Comparison of ENCODE assay signal across 26 mouse cellular contexts in the genomic region with DNA sequence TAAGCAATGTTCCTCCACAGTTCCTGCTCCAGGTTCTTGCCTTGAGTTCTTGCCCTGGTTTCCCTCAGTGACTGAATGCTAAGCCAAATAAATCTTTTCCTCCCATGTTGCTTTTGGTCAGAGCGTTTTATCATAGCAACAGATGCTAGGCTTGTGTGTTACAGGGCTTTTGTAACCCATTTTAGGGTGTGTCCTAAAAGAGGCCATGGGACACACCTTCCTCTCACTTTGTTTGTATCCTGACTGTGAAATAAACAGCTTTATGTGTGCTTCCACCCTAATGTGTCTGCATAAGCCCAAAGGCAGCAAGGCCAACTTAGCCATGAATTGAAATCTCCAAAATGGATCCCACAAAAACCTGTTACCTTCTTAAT. TPM values are rescaled to one million over a fixed set of nuclear protein-coding genes. Genes with fewer than 3 reads are reported as not detected.
DNase-seq lines count a peak whose midpoint lies in the region; ATAC-seq and TF ChIP-seq lines count a peak whose summit lies in the region.
"Had no signal": no experiment of that assay in that cellular context is flagged by ENCODE, and none has a peak within 500 bp of the region (broad histone marks: within the 10 kb centered on the region; RNA-seq: fewer than 3 reads in every experiment).

No protein-coding gene starts in this region.

- peaks cover 38% of the 10 kb centered on the region for H3K4me1 ChIP-seq in liver, embryonic 12.5 days
- H3K4me1 ChIP-seq in liver, embryonic 11.5 days (replicated peaks; ENCODE audit: control insufficient read depth, insufficient read depth, low read length): peaks cover 2% of the 10 kb centered on the region; the same call in 1 of the 2 replicates
- peaks cover 3% of the 10 kb centered on the region; the same call in 1 of the 2 replicates for H3K4me1 ChIP-seq in lung, postnatal 0 days (ENCODE audit: insufficient read depth, low read depth, low read length)
- peaks cover 41% of the 10 kb centered on the region for H3K4me1 ChIP-seq in liver, embryonic 15.5 days (replicated peaks)
- H3K4me1 ChIP-seq: stomach, embryonic 15.5 days had no signal

- no peak for TF ChIP-seq EP300 in lung, postnatal 0 days (IDR thresholded peaks at IDR 0.05)

- 61% methylated on average over 1 of the region's 1 CpGs for WGBS in liver, embryonic 12.5 days (ENCODE audit: insufficient replicate concordance)
- WGBS in liver, embryonic 11.5 days: 67% methylated on average over 1 of the region's 1 CpGs
- WGBS in lung, postnatal 0 days: 85% methylated on average over 1 of the region's 1 CpGs
- WGBS in liver, embryonic 15.5 days (ENCODE audit: insufficient replicate concordance): 50% methylated on average over 1 of the region's 1 CpGs

- DNase-seq in liver, embryonic 11.5 days (ENCODE audit: low spot score): no peak
- no peak for DNase-seq in lung, postnatal 0 days (ENCODE audit: low spot score)
- no peak for DNase-seq in lung, postnatal 4 days
- no peak for DNase-seq in kidney, adult 8-10 months
- DNase-seq in layer of hippocampus, postnatal 14 days (ENCODE audit: low spot score in 2 of 2): no peak
- DNase-seq: adrenal gland, postnatal 14 days; cerebellum, adult 11 months; cerebellum, adult 9-10 months; gastrocnemius, postnatal 25 days; heart, adult 11 months; kidney, adult 9 months; kidney, postnatal 10 days; layer of hippocampus, postnatal 36 days; left cerebral cortex, postnatal 4 days; right cerebral cortex, postnatal 25 days had no signal

- H3K9me3 ChIP-seq in liver, embryonic 12.5 days (replicated peaks): no peaks in the 10 kb centered on the region
- no peaks in the 10 kb centered on the region for H3K9me3 ChIP-seq in liver, embryonic 11.5 days (ENCODE audit: control insufficient read depth, low read length)
- H3K9me3 ChIP-seq in lung, postnatal 0 days (ENCODE audit: low read length): no peaks in the 10 kb centered on the region
- H3K9me3 ChIP-seq in liver, embryonic 15.5 days (replicated peaks): no peaks in the 10 kb centered on the region
- H3K9me3 ChIP-seq: embryonic facial prominence, embryonic 13.5 days; forebrain, embryonic 13.5 days; heart, embryonic 10.5 days; heart, embryonic 15.5 days; hindbrain, embryonic 12.5 days; stomach, embryonic 15.5 days had no signal

- peak overlapping the region; percentile 40; the same call in 1 of the 2 replicates for H3K27ac ChIP-seq in liver, embryonic 12.5 days
- H3K27ac ChIP-seq in liver, embryonic 11.5 days (ENCODE audit: low read depth, low read length): no peak overlapping the region
- H3K27ac ChIP-seq in lung, postnatal 0 days (ENCODE audit: low read length): peak overlapping the region; percentile 43; the same call in 1 of the 2 replicates
- peak overlapping the region; percentile 72 for H3K27ac ChIP-seq in liver, embryonic 15.5 days (replicated peaks)
- H3K27ac ChIP-seq: embryonic facial prominence, embryonic 13.5 days; heart, embryonic 15.5 days; hindbrain, embryonic 12.5 days; stomach, embryonic 15.5 days had no signal

- H3K9ac ChIP-seq in liver, embryonic 12.5 days: no peak overlapping the region
- no peak overlapping the region for H3K9ac ChIP-seq in liver, embryonic 11.5 days (ENCODE audit: low read depth, low read length)
- H3K9ac ChIP-seq in lung, postnatal 0 days (replicated peaks; ENCODE audit: low read depth): no peak overlapping the region
- H3K9ac ChIP-seq in liver, embryonic 15.5 days: no peak overlapping the region
- H3K9ac ChIP-seq: embryonic facial prominence, embryonic 13.5 days; forebrain, embryonic 13.5 days; heart, embryonic 15.5 days; hindbrain, embryonic 12.5 days; stomach, embryonic 15.5 days had no signal

- no peaks in the 10 kb centered on the region for H3K27me3 ChIP-seq in liver, embryonic 12.5 days (replicated peaks)
- no peaks in the 10 kb centered on the region for H3K27me3 ChIP-seq in liver, embryonic 11.5 days (replicated peaks; ENCODE audit: control insufficient read depth, insufficient read depth, low read length)
- no peaks in the 10 kb centered on the region for H3K27me3 ChIP-seq in lung, postnatal 0 days (replicated peaks; ENCODE audit: insufficient read depth, low read length)
- H3K27me3 ChIP-seq in liver, embryonic 15.5 days: no peaks in the 10 kb centered on the region
- H3K27me3 ChIP-seq: forebrain, embryonic 13.5 days; heart, embryonic 15.5 days; hindbrain, embryonic 12.5 days; stomach, embryonic 15.5 days had no signal

- H3K4me2 ChIP-seq in liver, embryonic 12.5 days: peak overlapping the region; percentile 33; the same call in 1 of the 2 replicates
- no peak overlapping the region for H3K4me2 ChIP-seq in liver, embryonic 11.5 days
- no peak overlapping the region for H3K4me2 ChIP-seq in lung, postnatal 0 days (replicated peaks; ENCODE audit: low read depth, low read length)
- peak overlapping the region; percentile 46; the same call in 1 of the 2 replicates for H3K4me2 ChIP-seq in liver, embryonic 15.5 days
- H3K4me2 ChIP-seq: embryonic facial prominence, embryonic 13.5 days; forebrain, embryonic 13.5 days; heart, embryonic 15.5 days; hindbrain, embryonic 12.5 days; stomach, embryonic 15.5 days had no signal

- no peak overlapping the region for H3K4me3 ChIP-seq in liver, embryonic 12.5 days
- no peak overlapping the region for H3K4me3 ChIP-seq in liver, embryonic 11.5 days (ENCODE audit: low read depth, low read length)
- no peak overlapping the region for H3K4me3 ChIP-seq in lung, postnatal 0 days (ENCODE audit: low read depth, low read length)
- no peak overlapping the region for H3K4me3 ChIP-seq in liver, embryonic 15.5 days (replicated peaks)
- H3K4me3 ChIP-seq: embryonic facial prominence, embryonic 13.5 days; erythroblast, embryonic 14.5 days; forebrain, embryonic 13.5 days; heart, embryonic 10.5 days; heart, embryonic 15.5 days; hindbrain, embryonic 12.5 days; stomach, embryonic 15.5 days had no signal

- no peak for ATAC-seq in liver, embryonic 12.5 days
- ATAC-seq in liver, embryonic 11.5 days (replicated peaks; ENCODE audit: low FRiP score): no peak; the same call in 1 of the 2 replicates
- ATAC-seq in lung, postnatal 0 days: no peak
- ATAC-seq in liver, embryonic 15.5 days (ENCODE audit: insufficient read depth): no peak
- ATAC-seq: forebrain, embryonic 13.5 days; intestine, embryonic 16.5 days; midbrain, embryonic 16.5 days had no signal

- H3K36me3 ChIP-seq in liver, embryonic 12.5 days: no peaks in the 10 kb centered on the region
- H3K36me3 ChIP-seq in liver, embryonic 11.5 days (ENCODE audit: control insufficient read depth, insufficient read depth, low read length): no peaks in the 10 kb centered on the region
- no peaks in the 10 kb centered on the region for H3K36me3 ChIP-seq in lung, postnatal 0 days (ENCODE audit: insufficient read depth, low read length)
- H3K36me3 ChIP-seq in liver, embryonic 15.5 days (replicated peaks): no peaks in the 10 kb centered on the region
- H3K36me3 ChIP-seq: embryonic facial prominence, embryonic 13.5 days; heart, embryonic 10.5 days; heart, embryonic 15.5 days; hindbrain, embryonic 12.5 days; stomach, embryonic 15.5 days had no signal

- TF ChIP-seq CTCF in lung, postnatal 0 days (IDR thresholded peaks at IDR 0.05): no peak

RNA-seq across cellular contexts. Expression of gene Parp11, which starts 53.9 kb away (rescaled TPM):
- polyA plus RNA-seq in liver, embryonic 12.5 days (2016; fragmentation: Nextera tagmentation; extraction: Ambion mirVana): 8.2 and 10.2 TPM in 2 replicates
- polyA plus RNA-seq in liver, embryonic 11.5 days (2014; fragmentation: Nextera tagmentation; extraction: Ambion mirVana): 14.8 and 16.1 TPM in 2 replicates
- 10.6 and 11.5 TPM in 2 replicates for polyA plus RNA-seq in lung, postnatal 0 days (2015; fragmentation: Nextera tagmentation; extraction: Ambion mirVana)
- polyA plus RNA-seq in liver, embryonic 15.5 days (2015; fragmentation: Nextera tagmentation; extraction: Ambion mirVana): 5.2 and 6.2 TPM in 2 replicates
- 10 to 100 TPM; 37.0 to 40.1 TPM for total RNA-seq in layer of hippocampus, postnatal 14 days (2021)

Comparison
In these comparisons a context has a peak if more than half of its experiments do, and no peak if none do; other contexts are left out.
1. H3K4me2 ChIP-seq: peak in liver, embryonic 12.5 days (single experiment) and liver, embryonic 15.5 days (single experiment); none in liver, embryonic 11.5 days (single experiment) and lung, postnatal 0 days (single experiment).